Mouse (Mus musculus): Measurements from ENCODE around the gene Kcnk4. TPM values are rescaled to one million over a fixed set of nuclear protein-coding genes. Genes with fewer than 3 reads are reported as not detected.

Gene Kcnk4
- total RNA-seq, 2 experiments from 2014 or later: 0.56 TPM; not detected in 1

DNA sequence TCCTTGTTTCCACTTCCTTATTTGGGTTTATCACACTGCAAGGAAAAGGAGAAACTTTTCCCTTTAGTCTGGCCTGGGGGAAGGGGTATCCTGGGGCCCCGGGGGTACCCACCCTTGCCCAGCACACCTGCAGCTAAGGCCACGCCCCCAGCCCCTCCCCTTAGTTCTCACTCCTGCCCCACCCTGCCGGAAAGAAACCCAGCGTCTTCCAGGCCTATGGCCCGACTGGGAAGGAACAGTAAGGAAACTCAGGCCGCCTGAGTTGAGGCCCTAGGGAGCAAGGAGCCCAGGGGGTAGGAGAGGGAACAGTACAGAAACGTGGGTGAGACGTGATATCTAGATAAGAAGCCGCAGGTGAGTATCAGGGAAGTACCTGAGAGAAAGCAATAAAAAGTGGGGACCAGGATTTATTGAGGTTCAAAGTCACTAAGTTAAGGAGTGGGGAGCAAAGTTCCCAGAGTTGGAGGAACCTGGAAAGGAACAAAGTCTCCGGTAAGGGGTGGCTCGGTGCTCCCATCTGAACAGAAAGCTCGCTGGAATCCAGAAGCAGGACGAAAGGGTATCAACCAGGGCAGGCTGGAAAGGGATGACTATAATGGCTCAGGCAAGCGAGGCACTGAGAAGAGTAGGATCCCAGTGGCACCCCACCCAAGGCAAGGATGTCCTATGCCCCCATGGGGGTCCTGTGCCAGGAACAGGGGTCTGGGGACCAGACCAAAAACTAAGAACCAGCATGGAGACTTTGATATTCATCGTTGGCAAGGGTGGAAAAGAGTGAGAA is 34.4 kb upstream of the Kcnk4 start:
- no peak for DNase-seq

DNA sequence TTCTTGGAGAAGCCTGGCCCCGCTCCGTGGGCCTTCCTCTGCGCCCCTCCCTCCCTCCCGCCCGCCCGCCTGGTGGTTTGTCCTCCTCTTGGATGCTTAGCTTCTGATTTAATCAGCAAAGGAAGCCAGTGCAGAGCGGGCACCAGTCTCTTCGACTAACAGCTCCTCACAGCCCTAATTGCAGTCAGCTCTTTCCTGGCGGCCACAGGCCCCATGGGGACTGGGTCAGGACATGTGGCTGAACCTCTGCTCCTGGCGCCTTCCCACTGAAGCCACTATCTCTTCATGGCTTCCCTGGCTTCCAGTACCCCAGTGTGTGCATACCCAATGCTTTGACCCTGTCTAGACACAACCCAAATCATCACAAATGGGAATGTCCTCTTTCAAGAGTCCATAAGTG is 22.1 kb upstream of the Kcnk4 start:
- no peak for DNase-seq

DNA sequence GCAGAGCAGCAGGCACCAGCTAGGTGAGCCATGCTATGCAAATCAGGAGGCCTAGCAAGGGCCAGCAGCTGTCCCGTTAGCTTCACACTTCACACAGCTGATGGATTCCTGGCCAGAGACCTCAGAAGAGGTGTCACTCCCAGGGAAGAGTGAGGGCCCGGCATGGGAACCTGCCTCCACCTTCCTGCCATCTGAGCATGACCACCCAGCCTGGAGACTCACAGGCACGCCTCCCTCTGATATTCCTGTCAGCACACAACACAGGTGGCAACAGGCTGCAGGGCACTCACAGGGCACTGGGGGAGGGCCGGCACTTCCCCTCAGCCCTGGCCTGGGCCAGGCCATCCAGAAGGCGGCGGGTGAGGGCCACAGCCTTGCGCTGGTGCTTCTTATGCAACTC is 21.1 kb upstream of the Kcnk4 start:
- peak; percentile 68 for DNase-seq

DNA sequence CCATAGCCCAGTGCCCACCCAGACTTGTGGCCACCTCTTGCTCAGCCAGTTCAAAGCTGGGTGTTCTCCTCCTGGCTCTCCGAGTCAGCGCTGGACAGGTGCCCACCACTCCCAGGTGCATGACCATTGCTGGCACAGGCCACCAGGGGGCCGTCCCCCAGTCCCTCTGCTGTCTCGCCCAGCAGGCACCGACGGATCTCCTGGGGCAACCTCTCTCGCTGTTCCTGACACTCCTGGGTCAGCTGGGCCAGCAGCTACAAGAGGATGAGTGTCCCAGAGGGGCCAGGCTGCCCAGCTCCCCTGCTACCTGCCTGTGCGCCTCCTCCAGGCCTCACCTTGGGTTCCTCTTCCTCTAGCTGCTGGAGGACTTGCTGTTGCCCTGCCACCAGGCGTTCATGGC is 19.7 kb upstream of the Kcnk4 start:
- peak; percentile 79 for DNase-seq

DNA sequence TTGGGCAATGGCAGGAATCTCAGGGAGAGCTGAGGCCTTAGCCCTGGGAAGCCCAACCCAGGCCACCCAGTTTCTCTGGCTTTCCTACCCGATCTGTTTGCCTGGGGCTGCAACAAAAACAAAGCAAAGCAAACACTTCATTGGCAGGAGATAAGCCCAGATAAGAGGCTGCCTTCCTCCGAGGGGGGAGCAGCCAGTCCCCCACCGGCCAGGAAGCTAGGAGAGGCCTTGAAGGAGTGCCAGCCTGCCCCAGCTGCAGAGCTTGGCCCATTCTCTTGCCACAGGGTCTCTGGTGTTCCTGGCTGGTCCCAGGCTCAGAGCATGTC is 18.4 kb upstream of the Kcnk4 start:
- peak; percentile 48 for DNase-seq

DNA sequence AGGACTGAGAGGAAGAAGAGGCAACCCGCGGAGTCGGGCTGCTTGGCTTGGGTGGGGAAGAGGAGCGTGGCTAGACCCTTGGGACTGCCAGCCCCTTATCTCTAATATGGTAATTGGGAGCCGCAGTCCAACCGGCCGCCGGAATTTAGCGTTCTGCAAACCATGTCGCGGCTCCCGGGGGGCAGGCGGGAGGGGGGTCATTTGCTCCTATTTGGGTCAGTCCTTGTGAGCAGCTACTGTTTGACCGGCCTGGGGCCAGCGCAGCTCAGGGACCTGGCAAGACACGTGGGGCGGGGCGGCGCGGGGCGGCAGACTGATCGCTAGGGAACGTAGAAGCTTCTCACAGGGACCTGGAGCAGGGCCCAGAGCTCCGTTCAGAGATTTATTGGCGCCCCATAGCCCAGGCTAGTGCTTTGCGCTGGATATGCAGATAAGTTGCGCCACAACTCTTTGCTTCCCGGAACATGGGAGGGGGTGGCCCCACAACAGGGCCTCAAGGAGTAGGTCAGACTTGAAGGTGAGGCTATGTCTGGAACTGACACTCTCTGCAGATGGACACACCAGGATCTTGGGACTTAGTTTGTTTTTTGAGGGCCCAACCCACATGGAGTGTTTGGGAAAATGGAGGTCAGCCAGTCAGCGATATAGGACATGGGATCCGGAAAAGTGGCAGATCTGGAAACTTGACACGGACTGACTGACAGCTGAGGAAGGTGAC is 17.8 kb upstream of the Kcnk4 start:
- DNase-seq: peak; percentile 88

DNA sequence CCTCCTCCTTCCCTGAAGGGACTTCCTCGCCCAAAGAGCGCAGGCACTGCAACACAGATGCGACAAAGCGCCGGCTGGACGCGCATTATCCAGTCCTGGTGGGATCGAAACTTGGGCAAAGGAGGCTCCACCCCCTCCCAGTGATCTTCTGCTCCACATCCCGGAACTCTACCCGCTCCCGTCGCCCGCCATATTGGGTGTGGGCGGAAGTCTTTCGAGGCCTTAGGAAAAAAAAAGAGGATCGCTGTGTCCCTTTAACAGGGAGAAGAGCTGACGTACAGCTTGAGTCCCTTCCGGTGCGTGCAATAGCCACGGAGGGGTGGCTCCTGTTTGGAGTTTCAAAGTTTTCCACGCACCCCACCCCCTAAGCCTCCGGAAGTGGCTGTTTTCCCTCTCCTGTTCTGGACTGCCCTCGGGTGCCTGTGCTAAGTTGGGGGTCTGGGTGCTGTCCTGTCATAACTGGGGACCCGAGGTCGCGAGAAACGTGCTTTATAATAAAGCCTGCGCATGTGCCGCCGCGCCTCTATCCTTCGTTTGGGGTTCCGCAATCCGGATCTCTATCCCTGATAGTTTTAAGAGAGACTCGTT is 17.2 kb upstream of the Kcnk4 start:
- DNase-seq: peak; percentile 94

DNA sequence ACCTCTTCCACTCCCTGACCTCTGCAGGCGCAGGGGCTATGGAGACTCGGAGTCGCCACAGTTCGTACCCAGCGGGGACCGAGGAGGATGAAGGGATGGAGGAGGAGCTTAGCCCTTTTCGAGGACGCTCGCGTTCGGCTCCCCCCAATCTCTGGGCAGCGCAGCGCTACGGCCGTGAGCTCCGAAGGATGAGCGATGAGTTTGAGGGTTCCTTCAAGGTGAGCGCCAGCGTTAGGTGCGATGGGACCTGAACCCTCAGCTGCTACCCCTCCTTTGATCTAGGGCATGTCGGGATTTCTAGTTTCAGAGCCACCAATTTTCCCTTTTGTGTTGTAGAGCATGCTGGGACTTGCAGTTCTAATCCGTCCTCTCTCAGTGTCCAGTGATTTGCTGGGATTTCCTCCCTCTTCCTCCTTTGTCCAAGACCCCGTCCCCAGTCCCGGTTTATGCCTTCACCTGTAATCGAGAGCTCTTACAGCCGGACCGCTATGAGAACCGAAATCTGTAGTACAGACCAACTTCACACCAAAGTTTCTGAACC is 16.4 kb upstream of the Kcnk4 start:
- peak; percentile 51 for DNase-seq

DNA sequence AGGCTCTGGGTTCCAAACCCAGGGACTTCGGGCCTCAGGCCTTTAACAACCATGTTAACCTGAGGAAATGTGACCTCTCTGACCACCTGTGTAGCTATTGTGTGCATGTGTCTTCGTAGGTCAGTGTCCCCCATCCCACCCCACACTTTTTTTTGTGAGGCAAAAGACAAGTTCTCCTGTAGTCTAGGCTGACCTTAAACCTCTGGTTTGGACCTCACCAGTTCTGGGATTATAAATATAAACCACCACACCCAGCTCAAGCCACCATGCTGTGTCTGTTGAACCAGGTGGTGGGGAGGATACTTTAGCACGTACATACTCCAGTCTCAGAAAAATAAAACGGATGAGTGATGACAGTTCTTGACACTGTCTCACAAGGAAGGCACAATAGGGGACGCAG is 15.6 kb upstream of the Kcnk4 start:
- no peak for DNase-seq

DNA sequence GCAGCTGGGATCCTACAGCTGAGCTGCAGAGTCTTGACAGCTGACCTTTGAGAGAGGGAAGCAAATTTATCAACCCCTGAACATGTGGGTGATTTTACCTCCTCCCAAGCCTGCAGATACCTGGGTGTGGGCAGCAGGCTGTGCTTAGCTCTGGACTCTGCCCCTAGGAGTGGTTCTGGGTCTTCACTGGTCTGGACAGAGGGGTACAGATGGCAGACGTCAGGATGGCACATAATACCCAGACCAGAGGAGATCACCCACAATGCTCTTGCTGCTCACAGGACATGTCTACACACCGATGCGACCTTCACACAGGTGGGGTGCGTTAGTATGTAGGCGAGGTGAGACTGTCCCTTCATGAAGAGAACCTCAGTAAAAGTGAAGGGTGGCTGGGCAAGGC is 15.2 kb upstream of the Kcnk4 start:
- no peak for DNase-seq

DNA sequence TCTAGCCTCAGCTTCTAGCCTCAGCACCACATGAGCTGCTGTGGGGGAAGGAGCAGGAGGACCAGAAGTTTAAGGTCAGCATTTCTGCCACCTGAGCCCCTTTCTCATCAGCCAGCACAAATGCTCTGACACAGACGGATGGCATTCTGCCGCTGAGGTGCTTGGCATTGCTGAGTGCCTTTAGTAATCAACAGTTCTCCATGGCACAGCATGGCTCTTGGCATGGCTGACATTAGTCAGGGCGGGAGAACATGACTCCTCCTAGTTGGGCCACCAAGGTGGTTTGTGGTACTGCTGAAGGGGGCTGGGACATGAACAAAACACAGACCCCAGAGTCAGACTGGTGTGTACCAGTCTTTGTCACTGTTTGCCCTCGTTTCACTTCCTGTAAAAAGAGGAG is 13.9 kb upstream of the Kcnk4 start:
- no peak for DNase-seq

DNA sequence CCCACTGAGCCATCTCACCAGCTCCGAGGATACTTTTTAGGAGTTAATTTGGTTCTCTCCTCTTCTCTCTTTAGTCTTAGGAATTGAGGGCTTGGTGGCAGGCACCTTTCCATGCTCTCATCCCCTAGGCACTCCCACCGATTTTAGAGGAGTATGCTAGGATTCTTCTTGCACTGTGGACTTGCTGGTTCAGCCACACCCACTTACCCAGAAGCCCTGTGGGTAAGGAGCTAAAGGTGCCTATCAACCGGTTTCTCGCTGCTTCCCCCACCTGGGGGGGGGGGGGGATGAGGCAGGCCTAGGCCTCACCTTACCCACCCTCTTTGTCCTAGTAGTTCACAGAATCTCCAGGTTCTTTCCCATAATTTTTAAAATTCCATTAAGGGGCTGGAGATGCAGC is 13.4 kb upstream of the Kcnk4 start:
- DNase-seq: no peak

DNA sequence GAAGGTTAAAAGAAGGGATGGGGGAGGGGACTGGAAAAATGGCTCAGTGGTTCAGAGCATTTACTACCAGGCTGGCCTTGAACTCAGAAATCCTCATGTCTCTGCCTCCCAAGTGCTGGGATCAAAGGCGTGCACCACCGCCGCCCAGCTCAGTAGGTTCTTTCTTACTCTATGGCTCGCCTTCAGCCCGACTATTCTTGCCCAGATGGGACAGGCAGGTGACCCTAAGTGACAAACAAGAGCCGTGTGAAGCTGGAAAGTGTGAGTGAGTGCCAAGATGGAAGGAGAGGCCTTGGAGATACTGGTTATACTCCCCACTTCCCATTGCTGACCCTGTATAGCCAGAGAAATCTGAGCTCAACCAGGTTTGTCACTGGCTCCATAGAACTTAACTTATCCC is 9.4 kb upstream of the Kcnk4 start:
- DNase-seq: no peak

DNA sequence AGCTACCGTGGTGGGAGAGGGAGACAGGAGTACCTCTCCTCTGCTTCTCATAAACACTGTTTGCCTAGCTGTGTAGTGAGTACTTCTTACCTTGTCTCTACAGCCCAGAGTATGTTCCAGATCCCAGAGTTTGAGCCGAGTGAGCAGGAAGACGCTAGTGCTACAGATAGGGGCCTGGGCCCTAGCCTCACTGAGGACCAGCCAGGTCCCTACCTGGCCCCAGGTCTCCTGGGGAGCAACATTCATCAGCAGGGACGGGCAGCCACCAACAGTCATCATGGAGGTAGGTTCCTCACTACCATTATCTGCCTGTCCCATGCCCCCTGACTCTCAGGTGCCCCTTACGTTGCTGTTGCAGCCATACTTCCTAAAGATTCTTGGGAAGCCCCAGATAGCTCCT is 8.4 kb upstream of the Kcnk4 start:
- no peak for DNase-seq

DNA sequence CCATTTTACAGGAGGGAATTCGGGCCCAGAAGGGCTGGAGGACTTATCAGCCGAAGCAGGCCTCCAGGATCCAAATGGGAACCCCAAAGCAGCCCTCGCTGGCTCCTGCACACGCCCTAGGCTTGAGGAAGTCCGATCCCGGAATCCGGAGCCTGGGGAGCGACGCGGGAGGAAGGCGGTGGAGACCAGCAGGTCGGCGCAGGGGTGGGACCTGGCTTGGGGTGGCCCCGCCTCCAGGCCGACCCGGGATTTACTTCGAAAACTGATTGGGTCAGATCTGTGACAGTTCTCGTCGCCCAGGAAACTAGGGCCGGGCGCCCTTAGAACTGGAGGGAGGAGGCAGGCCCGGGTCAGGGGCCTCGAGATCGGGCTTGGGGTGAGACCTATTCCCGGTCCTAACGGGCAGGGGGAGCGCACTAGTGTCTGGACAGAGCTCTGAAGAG is 8.0 kb upstream of the Kcnk4 start, which contains the start of gene Gpr137:
Gene Gpr137 (minus strand): TSS at position 232 of the 443 bp plus-strand sequence.
- DNase-seq: peak; percentile 95

DNA sequence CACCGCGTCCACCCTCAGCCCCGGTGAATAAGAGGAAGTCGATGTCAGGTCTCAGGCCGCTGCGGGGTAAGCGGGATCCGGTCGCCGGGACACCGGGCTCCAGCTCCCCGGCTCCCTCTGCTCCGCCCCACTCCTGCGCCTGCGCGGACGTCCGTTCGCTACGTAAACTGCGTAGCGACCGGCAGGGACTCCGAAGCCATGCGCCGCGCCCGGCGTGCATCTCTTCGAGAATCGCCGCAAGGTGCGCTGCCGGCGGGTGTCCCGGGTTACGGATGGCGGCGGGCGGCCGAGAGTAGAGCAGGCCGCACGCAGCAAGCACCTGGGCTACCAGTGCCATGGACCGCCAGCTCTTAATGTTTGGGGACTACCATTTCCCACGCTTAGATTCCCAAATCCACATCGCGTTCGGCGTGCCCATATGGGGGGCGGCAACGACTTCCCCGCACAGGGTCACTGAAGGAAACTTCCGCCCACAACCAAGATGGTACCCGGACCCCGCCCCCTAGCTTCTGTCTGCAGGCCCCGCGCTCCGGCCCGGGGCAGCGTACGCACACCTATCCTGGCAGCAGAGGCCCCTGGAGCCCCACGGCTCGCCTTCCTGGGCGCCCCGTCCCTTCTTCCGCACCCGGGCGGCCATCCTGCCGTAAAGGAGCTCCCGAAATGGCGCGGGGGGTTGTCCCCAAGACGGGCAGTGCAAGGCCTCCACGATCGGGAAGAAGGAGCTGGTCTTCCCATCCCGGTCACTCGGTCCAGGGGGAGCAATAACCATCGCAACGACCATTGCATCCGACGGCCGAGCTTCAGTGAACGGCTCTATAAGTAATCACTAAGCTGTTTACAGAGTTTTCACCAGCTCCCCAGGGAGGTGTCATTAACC is 7.3 kb upstream of the Kcnk4 start, which contains the start of gene Bad:
Gene Bad (plus strand): TSS at position 490 of the 877 bp plus-strand sequence.
- DNase-seq: peak; percentile 97

DNA sequence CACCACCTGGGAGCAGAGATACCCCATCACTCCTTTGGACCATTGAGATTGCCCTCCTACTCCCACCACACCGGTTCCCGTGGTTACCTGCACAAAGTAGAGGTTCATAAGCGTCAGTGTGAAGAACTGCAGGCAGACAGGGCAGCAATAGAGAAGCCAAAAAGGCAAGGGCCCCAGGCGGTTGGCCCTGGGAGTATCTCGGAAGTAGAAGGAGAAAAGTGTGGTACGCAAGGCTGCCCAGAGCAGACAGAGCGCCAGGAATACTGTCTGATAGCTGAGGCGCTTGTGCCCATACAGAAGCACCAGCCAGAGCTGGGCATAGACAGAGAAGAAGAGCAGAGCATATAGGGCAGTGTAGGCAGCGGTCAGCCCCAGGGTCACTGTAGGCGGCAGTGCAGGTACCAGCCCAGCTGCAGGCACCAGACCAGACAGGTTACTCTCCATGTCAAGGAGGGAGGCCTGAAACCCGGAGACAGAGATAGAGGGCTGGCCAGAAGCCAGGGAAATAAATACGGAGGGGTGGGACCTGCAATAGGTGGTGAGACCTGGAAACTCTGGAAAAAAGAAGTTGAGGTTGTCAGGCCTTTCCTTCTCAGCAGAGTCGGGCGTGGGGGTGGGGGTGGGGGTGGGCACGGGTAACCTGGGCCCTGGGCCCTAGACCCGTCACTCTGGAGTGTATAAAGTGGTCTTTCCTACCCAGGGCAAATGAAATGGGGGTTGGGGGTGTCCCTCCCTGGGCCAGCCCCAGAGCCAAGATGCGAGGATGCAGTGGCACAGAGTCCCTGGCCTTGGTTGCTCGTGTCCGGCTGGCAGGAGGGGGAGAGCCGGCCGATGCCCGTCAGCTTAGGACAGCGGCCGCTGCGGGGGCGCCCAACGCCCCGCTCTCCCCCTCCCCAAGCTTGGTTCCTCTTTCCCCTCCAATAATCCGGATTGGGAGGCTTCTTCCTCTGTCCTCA is 6.4 kb upstream of the Kcnk4 start:
- DNase-seq: peak; percentile 26

DNA sequence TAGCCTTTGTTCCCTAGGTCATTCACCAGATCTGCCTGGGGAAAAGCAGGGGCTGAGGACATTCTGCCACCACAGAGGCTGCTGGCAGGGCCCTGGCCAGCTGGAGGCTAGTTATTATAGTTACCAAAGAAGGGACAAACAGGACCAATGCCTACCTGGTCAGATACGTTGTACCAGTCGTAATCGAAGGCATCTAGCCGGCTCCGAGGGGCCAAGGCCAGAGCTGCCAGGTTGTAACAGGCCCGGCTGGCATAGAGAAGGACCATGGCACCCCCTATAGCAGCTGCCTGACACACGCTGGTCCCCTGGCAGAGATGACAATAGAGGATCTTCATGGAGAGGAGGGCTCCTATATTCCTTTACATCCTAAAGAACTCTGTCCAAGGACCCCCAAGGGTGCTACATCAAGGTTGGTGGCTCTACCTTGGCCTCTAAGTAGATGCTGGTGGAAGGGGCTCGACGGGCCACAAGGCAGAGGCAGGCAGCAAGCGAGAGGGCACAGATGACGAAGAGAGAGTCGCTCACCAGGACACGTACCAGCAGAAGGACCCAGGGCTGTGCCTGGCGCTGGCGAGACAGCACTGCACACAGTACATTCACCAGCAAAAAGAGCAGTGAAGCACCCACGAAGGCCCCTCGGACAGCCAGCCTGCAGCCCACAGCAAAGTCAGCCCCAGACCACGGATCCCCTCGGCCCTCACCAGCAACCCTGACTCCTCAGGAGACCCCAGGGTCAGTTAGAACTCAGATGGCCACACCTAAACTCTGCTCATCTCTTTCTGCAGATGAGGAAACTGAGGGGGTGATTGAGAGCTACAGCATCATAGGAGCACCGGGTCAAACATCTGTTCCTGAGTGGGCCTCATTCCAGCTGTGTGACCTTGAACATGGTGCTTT is 5.0 kb upstream of the Kcnk4 start:
- no peak for DNase-seq

DNA sequence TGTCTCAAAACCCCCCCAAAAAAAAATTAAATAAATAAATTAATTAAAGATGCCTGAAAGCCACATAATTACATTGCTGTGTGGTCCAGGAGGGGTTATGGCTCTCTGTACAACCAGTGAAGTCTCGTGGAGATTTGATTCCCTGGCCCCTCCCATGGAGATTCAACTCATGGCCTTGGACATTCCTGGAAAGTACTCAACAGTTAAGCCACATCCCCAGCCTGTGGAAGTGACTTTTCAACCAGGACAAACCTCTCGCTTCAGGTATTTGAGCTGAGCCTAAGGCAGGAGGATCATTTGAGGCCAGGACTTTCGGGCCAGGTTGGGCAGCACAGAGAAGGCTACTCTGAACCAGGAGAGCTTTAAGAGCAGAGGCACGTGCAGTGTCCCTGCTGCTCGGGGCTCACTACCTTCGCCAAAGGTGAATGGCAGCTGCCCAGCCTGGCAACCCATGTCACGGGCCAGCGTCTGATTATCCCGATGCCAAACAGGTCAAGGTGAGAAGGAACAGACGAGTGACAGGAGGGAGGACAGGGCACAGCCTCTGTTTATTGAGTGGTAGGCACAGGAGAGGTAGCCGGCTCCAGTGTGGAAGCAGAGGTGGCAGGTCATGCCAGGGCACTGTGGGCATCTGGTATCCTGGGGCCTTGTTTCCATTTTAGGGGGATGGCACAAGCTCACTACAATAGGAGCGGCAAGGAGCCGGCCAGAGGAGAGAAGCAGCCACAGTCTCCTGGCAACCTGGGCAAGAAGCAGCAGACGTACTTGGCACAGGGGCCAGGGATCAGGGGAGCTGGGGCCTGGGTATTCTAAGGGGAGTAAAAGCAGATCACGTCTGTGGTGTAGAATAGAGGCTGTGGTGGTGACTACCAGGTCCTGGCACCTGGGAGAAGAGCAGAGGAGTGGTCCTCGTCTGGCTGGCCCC is 3.5 kb upstream of the Kcnk4 start:
- DNase-seq: no peak
